Mouse (Mus musculus) brown adipose tissue, adult 24 weeks (tissue): ENCODE data around the gene Entpd8. TPM values are rescaled to one million over a fixed set of nuclear protein-coding genes. Genes with fewer than 3 reads are reported as not detected.

Source experiments
- H3K27ac ChIP-seq: fragments of 200-500 bp; replicated peaks from 2 replicates; pipeline ENCODE4 v1.5.1; 2012; ENCODE audit warnings: low read depth, mild to moderate bottlenecking, low read length
- H3K4me1 ChIP-seq: fragments of 200-500 bp; 2 replicates; pipeline ENCODE4 v1.6.1; 2012; ENCODE audit warnings: low read length, mixed read lengths; ENCODE audit not compliant: control insufficient read depth, insufficient read depth, insufficient read length
- H3K4me3 ChIP-seq: fragments of 200-500 bp; 2 replicates; pipeline ENCODE4 v1.5.1; 2012; ENCODE audit warnings: low read depth, mild to moderate bottlenecking, low read length, moderate library complexity; ENCODE audit not compliant: insufficient read depth
- polyA plus RNA-seq: library from polyadenylated mRNA; stranded (reverse); fragments of >200 nt; gene quantifications from 2 replicates; pipeline ENCODE4 v1.2.4, GENCODE M21; 2012; ENCODE audit not compliant: missing spikeins, insufficient read depth, insufficient read length

Entpd8 gene
- polyA plus RNA-seq, 1 experiment: not detected

DNA sequence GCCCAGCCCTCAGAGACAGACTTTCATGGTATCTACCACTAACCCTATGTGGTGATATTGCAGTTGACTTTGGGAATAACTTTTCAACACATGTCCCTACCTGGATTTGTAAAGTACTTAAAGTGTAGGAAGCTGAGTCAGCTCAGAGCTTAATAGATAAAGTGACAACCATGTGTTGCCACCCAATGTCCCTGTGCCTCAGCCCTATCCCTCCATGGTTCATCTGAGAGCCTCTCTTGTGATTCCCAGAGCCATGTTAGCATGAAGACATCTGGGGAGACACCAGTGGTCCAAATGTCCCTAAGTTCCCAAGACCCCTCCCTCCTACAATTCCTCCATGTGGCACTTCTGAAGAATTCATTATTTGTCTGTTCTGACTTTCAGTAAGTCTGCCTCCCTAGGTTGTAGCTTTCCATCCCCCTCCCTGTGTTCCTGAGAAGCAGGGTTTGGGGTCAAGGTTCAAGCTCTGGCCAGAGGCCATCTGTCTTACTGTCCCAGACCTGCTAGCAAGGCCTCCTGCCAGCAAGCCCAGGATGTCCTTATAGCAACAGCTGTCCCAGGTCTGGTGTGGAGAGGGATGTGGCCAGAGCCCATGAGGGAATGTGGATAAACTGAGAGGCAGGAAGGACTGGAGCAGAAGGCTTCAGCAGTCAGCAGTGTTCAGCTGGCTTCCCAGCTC, 30.5 kb downstream of the Entpd8 start:
- Histone ChIP-seq H3K27ac (peak overlapping the region; percentile 83), H3K4me1 (peaks cover 22% of the 10 kb centered on the region), H3K4me3 (no peak overlapping the region)

DNA sequence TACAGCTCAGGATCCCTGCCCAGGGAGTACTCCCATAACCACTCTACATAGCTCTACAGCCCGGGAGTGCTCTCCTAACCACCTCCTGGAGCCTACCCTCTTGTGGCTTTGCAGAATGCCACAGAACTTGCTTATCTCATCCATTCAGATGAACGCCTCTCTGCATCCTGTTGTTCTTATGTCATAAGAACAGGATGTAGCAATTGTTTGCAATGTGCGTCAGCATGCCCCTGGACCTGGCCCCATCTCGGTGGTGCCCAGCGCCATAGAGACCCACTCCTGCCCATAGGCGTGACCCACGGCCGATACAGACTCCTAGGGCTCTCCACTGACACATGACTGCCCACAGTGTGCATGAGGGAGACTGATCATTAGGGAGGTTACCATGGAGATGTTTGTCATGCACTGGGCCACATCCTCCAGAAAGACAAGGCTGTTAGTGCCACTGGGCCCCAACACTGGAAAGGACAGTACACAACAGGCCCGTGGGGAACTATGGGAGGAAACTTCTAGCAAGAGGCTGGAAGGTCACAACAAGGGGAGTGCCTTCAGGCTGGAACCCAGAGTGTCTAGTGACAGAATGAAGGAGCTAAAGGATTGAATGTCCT, 31.2 kb downstream of the Entpd8 start:
- H3K4me3 ChIP-seq: no peak overlapping the region
- peak overlapping the region; percentile 94 for H3K27ac ChIP-seq
- H3K4me1 ChIP-seq: peaks cover 21% of the 10 kb centered on the region

DNA sequence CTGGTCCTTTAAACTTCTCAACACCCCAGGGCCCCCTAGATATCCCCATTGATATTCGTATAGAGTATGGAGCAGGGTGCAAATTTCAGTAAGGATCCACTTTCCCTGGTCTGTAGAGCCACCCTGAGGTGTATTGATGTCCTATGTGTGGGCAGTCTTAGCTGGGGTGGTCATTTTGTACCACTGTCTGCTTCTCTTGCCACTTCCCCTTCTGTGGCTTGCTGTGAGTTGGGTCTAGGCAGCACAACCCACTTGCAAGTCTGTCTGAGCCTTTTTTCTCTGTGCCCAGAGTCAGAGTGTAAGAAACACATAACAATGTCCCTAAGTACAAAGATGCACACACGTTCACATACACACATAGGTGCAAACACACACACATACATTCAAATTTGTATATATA, 34.2 kb downstream of the Entpd8 start:
- peaks cover 15% of the 10 kb centered on the region for H3K4me1 ChIP-seq
- H3K27ac ChIP-seq: no peak overlapping the region
- no peak overlapping the region for H3K4me3 ChIP-seq

DNA sequence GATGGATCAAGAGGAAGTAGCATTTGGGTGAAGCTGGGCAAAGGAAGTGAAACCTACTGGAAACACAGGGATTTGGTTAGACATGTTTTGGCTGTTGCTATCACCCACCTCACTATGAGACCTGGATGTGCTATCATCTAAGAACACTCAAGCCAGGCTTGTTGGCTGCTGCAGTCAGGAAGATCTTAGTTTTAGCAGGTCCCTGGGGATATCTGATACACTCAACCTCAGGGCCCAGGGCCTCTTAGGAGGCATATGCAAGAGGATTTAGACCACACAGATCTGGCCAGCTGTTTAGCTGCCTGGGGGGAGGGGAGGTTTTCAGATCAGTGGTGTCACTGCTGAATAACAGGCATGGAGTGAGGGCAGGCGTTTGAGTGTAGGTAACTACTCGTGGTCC, 35.3 kb downstream of the Entpd8 start:
- peaks cover 15% of the 10 kb centered on the region for H3K4me1 ChIP-seq
- H3K27ac ChIP-seq: no peak overlapping the region
- H3K4me3 ChIP-seq: no peak overlapping the region

DNA sequence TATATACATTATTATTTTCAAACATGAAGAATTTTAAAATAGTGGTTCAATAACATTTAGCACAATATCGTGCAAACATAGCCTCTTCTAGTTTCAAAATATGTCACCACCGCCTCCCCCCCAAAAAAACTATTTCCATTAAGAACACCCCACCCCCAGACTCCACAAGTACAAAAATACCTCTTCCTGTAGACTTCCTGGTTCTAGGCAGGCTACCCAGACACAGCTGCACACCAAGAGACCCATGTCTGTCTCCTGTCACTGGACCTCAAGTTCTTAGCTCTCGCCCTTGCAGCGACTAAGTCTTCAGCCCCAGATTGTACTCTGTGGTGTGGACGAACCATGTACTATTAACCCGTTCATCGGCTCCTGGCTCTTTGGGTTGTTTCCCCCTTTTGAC, 40.9 kb downstream of the Entpd8 start:
- no peak overlapping the region for H3K4me3 ChIP-seq
- no peaks in the 10 kb centered on the region for H3K4me1 ChIP-seq

DNA sequence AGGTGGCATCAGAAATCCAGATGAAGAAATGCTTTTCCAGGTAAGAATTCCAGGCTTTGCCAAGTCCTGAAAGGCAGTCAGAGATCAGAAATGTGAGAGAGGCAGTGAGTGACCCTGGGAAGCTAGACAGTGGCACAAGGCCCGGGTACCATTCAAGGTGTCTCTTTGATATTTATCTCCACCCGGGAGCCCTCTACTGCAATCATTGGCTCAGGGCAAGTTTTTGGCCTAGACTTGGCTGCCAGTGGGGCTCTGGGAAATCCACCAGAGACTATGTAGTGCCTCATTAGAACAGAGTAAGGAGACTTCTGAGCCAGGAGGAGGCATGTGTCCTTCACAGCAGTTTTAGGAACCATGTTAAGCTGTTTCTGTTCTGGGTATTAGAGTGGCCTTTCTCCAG, 42.6 kb downstream of the Entpd8 start:
- H3K4me1 ChIP-seq: no peaks in the 10 kb centered on the region
- H3K27ac ChIP-seq: no peak overlapping the region

More for the DNA sequence above, 40.9 kb downstream of the Entpd8 start:
- H3K27ac ChIP-seq: no peak overlapping the region

DNA sequence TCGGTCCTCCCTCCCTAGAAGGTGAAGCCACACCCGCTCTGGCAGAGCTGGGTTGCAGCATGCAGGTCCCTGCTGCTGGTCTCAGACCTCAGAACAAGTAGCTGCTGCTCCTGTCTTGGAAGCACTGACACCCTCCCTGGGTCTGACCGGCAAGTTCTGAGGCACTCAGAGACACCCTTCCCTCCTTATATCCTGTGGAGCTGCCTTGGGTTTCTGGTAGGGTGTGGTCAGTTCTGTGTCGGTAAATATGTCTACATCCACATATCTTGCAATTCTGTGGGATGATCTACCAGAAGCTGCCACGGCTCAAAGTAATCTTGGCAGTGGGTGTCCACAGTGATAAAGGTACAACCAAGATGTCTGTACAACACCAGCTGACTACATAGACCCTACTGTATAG, 43.4 kb downstream of the Entpd8 start:
- Histone ChIP-seq H3K4me3 (no peak overlapping the region), H3K4me1 (0 out of 2 replicates have a peak, but pooled peaks cover 2% of the 10 kb centered on the region), H3K27ac (no peak overlapping the region)

More for the DNA sequence above, 42.6 kb downstream of the Entpd8 start:
- no peak overlapping the region for H3K4me3 ChIP-seq

DNA sequence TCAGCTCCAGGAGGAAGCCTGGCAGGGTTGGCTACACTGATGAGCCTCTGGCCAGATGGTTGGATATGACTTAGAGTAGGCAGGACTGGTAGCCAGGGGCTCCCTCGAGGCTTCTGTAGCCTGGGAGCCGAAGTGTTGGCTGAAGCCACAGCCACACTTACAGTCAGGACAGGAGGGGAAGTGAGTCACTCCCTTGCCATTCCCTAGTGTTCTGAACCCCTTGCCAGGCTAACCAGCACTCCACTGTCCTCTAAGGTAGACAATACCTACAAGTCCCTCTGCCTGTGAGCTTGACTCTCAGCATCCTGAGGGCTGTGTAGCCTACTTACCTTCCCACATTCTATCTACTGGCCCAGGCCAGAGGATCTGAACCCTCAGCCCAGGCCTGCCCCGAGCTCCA, 44.3 kb downstream of the Entpd8 start:
- Histone ChIP-seq H3K4me1 (0 out of 2 replicates have a peak, but pooled peaks cover 2% of the 10 kb centered on the region), H3K27ac (no peak overlapping the region)

DNA sequence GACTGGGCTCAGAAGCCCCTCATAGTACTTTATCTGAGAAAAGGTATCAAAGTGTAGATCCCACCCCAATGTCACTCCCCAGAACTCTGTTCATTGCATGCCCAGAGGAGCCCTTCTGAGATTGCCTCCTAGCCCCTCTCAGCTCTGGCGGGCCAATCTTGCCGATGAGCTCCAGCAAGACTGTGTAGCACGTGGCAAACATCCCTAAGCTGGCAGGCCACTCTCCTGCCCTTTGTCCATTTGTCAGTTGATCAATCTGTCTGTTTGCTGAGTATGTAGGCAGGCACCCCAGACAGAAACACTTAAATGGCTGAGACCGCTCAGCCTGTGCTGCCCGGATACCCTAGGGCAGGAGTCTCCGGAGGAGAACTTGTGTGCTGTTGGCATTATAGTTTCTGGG, 45.0 kb downstream of the Entpd8 start:
- no peak overlapping the region for H3K4me3 ChIP-seq
- H3K27ac ChIP-seq: no peak overlapping the region
- H3K4me1 ChIP-seq: 0 out of 2 replicates have a peak, but pooled peaks cover 2% of the 10 kb centered on the region

More for the DNA sequence above, 44.3 kb downstream of the Entpd8 start:
- no peak overlapping the region for H3K4me3 ChIP-seq

DNA sequence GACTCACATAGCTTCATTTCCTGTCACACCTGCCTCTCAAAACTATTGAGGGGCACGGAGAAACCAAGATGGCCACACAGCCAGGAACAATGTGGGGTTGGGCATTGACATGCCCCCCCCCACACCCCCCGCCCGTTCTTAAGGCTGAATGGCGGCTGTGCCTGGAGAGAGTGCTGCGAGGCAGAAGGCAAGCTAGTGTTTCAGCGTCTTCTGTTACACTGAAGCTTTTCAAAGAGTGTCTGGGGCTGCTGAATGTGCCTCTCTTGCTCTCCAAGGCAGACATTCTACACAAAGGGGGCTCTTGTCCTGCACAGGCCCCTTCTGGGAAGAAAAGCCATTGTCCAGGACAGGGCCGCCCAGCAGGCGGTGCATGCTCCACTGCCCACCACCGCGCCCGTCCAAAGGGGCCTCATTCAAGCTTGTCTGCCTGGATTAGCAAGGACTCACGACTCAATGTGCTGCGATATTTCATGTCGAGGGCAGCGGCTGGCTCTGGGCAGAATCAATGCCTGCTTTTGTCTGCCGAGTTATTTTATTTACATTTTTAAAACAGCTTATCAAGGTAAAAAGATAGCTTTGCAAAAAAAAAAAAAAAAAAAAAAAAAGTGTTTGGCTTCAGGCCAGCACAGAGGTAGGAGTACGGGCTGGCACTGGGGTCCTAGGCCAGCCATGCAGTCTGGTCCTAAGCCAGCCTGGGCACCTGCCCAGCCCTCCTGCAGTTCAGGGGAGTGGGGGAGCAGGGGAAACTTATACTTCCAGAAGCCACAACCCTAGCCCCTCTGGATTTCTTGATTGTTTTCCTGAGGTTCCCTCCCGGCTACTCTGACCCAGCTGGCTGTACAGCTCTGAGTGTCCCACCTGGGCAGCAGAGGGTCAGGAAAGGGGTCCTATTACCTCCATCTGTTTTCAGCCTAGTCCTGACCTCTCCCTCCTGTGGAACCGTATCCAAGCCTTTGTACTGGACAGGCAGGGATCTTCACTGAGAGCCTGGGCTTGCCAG, 46.2 kb downstream of the Entpd8 start:
- Histone ChIP-seq H3K27ac (no peak overlapping the region), H3K4me1 (0 out of 2 replicates have a peak, but pooled peaks cover 2% of the 10 kb centered on the region), H3K4me3 (no peak overlapping the region)

DNA sequence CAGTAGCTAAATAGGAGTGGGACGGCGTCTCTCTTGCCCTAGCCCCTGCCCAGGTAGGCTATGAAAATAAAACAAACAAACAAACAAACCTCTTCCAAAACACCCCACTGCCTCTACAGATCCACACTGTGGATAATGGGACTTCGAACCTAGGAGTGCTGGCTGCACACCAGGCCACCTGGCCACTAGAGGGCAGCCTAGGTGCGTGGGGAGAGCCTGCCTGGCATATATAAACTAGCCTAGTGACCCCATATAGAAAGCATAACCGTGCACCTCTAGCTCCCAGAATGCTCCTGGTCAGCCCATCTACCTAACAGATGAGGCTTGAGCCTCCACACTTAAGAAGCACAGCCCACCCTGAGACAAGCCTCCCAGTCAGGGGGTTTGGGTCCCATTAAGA, 47.1 kb downstream of the Entpd8 start:
- H3K4me1 ChIP-seq: 0 out of 2 replicates have a peak, but pooled peaks cover 2% of the 10 kb centered on the region
- H3K4me3 ChIP-seq: no peak overlapping the region
- no peak overlapping the region for H3K27ac ChIP-seq

DNA sequence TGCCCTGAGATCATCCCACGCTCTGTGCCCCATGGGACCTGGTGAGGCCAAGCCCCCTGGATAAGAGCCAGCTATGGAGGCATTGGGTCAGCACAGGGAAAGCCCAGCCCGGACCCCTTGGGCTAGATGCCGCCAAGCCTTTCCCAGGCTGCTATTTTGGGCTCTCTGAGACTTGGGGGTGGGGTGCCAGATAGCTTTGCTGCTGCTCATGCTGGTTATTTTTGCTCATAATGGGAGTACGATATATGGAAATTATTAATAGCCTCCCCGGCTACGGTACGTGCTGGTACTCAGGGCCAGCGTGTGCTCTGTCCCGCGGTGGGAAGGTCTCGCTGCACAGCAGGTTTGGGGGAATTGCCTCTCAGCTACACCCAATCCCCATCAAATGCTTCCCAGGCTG, 48.0 kb downstream of the Entpd8 start:
- 0 out of 2 replicates have a peak, but pooled peaks cover 2% of the 10 kb centered on the region for H3K4me1 ChIP-seq
- no peak overlapping the region for H3K27ac ChIP-seq
- H3K4me3 ChIP-seq: no peak overlapping the region

DNA sequence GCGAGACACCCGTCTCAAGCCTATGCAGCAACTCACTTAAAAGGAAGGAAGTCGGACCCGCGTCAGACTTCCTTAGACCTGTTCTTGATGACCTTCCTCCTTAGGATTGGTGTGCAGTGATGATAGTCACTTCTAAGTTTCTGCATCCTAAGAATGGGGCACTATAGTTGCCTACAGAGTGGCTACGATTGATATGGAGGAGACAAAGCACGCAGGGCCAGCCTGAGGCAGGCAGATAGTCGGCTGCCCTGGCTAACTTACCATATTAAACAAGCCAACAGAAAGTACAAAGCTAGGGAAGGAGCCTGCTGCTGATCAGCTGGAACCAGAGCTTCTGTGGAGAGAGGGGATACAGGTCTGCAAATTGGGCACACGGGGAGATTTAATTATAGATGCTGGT, 51.5 kb downstream of the Entpd8 start:
- Histone ChIP-seq H3K27ac (no peak overlapping the region), H3K4me1 (0 out of 2 replicates have a peak, but pooled peaks cover 2% of the 10 kb centered on the region), H3K4me3 (no peak overlapping the region)
